Mouse (Mus musculus): ENCODE measurements at regions not wholly inside any gene's neighbourhood (a gene's known extent, or its start where the extent isn't known, plus 50 kb on each side); places are given as distances from the start of the nearest gene placed in this dataset.

DNA sequence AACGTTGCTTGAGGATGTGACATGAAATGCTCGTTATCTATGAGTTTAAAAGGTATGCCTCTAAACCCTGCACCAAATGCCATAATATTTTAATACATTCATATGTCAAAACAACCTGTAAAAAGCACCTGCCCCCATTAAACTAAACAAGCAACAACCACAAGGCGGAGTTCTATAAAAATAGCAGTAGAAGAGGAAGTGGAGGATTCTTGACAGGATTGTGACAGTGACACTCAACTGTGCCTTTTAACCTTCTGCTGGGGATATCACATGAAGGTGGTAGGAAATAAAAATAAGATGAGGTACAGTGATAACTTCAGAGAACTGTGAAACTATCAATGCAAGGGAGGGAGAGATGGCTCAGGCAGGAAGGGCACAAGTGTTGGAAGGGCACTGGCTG, 58.6 kb upstream of the Dbx2 start:
- DNase-seq = no peak

DNA sequence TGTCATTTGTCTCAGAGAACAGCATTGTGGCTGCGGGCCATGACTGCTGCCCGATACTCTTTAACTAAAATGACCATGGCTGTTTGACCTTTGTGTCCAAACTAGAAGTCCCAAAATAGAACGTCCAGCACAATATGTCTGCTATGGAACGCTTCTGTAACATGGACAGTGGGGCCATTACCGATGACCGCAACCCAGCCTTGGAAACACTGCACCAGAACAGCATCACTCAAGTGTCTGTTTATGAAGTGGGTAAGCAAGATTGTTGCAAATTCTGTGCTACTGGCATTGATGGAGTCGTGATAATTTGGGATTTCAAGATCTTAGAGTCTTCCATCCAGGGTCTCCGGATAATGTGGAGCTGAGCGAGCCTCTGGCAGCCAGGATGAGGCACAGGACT, 60.2 kb upstream of the Dbx2 start:
- DNase-seq = no peak

DNA sequence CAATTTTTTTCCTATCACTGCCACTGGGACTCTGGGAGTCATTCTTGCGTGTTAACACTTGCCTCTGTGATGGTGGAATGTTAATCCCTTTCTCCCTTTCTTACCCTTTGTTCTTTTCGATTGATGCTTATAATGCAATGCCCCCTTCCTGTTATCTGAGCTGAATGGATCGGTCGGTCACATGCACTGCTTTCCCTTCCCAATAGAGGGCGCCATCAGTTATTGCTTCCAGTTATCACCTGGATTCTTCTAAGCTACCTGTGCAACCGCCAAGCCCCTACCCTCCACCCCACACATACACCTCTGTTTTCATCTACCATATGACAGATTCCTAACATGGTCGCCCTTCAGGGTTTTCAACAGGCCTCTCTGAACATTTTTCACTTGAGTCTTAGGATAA, 66.9 kb upstream of the Ano6 start:
- DNase-seq = no peak

- peak; percentile 18 for DNase-seq
These were observed 64.8 kb upstream of the Ano6 start for GRCm38 (mm10) chr15:95725866-95726265.

- no peak for DNase-seq
These were observed 64.1 kb upstream of the Ano6 start for GRCm38 (mm10) chr15:95726516-95726915.

- no peak for DNase-seq
These were observed 54.9 kb upstream of the Ano6 start for GRCm38 (mm10) chr15:95735746-95736145.
